Mouse (Mus musculus) neutrophil, adult 5-6 weeks (primary cell): ENCODE data around the gene Hoxb9. TPM values are rescaled to one million over a fixed set of nuclear protein-coding genes. Genes with fewer than 3 reads are reported as not detected.
A peak's percentile ranks its signal among the peaks of the same experiment; 100 is the strongest.

Source experiments
- ATAC-seq: fragments of 151-379, 151-347 bp; 2 replicates; pipeline ENCODE4 v1.8.0; 2017; ENCODE audit warnings: mild to moderate bottlenecking, moderate TSS enrichment; ENCODE audit not compliant: insufficient number of reproducible peaks, poor library complexity, low FRiP score, severe bottlenecking; ENCODE audit errors: extremely low read depth
- total RNA-seq: library from RNA; stranded (forward); fragments of 200-1000 nt; gene quantifications from 2 replicates; pipeline ENCODE4 v1.2.3, GENCODE M21; 2017

Hoxb9 gene
- total RNA-seq, 1 experiment from 2014 or later = not detected

DNA sequence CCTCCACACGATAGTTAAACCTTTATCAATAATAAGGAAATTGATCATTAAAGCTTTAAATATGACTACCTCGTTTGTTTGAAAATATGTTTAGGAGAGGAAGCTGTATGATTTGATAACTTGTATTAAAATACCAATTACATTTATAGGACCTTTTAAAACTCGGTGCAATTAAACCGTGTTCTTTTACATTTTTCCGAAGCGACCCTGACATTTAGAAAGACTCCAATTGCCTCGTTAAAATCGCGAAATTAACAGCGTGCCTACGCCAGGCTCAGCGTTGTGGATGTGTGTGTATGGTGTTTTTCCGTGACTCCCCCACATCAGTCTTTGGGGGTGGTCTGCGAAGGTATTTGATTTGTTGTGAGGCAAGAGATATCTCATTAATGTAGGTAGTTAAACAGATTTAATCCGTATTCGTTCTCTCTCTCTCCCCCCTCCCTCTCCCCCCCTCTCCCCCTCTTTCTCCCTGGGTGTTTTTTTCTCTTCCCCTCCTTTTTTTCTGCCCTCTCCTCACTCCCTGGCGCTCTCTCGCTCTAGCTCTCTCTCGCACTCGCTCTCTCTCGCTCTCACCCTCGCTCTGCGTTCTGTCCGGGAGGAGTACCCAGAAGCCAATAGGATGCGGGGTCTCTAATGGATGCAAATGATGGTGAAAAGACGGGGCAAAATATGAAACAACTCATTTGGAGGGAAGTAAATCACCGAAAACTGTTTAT lies 10.8 kb downstream of the Hoxb9 start, which contains the start of gene Hoxb8:
TSS of gene Hoxb8 (plus strand) at position 51 of the 716 bp plus-strand sequence.
- no peak for ATAC-seq

DNA sequence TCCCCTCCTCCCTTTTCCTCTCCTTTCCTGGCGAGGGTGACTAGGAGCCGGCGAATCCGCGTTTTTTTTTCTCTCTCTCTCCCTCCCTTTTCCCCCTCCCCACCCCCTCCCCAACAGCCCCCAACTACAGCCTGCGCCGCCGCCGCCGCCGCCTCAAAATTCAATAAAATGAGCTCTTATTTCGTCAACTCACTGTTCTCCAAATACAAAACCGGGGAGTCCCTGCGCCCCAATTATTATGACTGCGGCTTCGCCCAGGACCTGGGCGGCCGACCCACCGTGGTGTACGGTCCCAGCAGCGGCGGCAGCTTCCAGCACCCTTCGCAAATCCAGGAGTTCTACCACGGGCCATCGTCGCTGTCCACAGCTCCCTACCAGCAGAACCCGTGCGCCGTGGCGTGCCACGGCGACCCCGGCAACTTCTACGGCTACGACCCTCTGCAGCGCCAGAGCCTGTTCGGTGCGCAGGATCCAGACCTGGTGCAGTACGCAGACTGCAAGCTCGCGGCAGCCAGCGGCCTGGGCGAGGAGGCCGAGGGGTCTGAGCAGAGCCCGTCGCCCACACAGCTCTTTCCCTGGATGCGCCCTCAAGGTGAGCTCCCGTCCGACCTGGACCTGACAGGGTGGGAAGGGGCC lies 11.7 kb downstream of the Hoxb9 start:
- no peak for ATAC-seq

GRCm38 (mm10) chr11:96284041-96284749 lies 12.9 kb downstream of the Hoxb9 start:
- ATAC-seq = peak; percentile 40; the same call in 1 of the 2 replicates

DNA sequence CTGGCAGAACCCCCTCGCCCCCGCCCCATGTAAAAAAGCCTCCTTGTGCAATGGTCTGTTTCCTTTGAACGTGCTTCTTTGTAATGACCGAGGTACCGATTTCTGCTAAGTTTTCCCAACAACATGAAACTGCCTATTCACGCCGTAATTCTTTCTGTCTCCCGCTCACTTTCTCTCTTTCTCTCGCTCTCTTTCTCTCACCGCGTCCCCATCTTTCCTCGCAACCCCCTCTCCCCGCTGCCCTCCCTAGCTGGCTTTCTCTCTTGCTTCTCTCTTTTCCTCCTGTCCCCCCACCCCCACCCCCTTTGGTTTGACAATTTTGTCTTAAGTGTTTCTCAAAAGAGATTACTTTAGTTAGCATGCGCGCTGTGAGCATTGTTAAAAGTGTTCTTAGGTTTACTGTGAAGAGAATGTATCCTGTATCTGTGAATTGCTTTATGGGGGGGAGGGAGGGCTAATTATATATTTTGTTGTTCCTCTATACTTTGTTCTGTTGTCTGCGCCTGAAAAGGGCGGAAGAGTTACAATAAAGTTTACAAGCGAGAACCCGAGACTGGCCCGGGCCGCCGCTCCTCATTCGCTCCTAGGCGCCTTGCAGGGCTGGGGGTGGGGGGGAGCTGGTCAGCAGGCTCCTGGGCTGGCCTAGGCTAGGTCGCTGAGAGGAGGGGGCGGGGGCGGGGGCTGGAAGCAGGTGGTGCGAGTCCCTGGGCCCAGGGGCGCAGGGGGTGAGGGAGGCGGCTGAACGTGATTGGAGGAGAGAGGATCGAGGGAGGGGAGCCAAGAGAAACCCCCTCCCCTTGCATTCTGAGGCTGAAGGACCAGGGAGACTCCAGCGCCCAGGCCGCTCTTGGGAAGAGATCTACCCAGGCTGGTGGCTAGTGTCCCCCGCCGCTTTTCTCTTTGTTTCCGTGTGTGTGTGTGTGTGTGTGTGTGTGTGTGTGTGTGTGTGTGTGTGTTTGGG lies 13.8 kb downstream of the Hoxb9 start:
- ATAC-seq = no peak

- ATAC-seq = no peak
Measured at GRCm38 (mm10) chr11:96285771-96286738, 14.8 kb downstream of the Hoxb9 start, which contains the start of gene Hoxb7. Hoxb7 (plus strand) TSS chr11:96286623.

GRCm38 (mm10) chr11:96286739-96287385 lies 15.6 kb downstream of the Hoxb9 start:
- ATAC-seq = no peak

DNA sequence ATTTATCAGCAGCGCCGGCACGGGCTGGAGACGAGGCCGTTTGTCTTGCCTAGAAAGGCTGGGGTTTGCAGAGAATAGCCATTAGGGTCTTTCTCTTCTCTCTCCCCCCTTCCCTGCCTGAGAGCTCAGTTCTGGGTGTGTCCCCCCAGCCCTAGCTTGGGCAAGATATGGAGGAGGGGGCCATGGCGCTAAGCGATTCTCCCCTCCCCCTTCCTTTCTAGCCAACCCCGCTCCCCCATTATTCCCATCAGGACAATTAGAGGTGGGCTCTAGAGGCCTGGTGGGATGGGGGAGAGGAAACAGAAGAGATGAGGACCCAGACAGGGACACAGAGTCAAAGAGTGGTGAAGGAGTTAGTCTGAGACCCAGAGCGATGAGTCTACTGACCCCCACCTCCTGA lies 16.2 kb downstream of the Hoxb9 start:
- ATAC-seq = no peak

DNA sequence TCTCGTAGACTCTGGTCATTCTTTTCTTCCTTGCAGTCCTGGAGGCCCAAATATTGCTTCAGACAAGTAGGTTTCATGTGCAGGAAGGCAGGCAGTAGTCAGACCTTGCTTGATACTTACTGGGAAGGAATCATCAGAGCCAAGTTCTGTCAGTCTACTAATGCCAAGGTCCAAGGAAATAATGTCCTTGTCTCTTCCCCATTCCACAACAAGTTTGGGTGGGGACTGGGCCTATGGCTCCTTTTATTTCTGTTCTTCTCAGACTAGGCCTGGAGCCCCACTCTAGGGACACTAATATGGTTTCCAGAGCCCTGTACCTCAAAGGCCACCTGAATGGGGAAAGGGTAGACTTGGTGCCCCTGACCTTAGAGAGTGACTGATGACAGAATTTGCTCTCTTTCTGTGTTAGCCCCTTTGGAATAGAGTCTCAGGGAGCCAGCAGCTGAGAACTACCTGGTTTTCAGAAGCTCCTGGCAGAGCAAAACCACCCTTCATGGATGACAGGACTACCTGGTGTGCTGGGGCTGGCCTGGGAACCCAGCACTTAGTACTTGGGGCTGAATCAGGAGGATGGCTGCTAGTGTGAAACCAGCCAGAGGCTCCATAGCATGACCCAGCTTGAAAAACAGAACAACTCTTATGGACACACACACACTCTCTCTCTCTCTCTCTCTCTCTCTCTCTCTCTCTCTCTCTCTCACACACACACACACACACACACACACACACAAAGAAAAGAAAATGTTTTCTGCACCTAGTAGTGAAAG lies 17.4 kb downstream of the Hoxb9 start:
- ATAC-seq = no peak

DNA sequence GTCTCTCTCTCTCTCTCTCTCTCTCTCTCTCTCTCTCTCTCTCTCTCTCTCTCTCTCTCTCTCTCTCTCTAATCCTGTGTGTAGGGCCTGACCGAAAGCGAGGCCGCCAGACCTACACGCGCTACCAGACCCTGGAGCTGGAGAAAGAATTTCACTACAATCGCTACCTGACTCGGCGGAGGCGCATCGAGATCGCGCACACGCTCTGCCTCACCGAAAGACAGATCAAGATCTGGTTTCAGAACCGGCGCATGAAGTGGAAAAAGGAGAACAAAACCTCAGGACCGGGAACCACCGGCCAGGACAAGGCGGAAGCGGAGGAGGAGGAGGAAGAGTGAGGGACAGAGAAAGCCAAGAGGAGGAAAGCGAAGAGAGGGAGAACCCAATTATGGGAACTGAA lies 18.0 kb downstream of the Hoxb9 start:
- no peak for ATAC-seq

- no peak for ATAC-seq
Measured at GRCm38 (mm10) chr11:96289837-96290236, 18.6 kb downstream of the Hoxb9 start.

- ATAC-seq = no peak
Measured at GRCm38 (mm10) chr11:96290705-96291355, 19.6 kb downstream of the Hoxb9 start.

DNA sequence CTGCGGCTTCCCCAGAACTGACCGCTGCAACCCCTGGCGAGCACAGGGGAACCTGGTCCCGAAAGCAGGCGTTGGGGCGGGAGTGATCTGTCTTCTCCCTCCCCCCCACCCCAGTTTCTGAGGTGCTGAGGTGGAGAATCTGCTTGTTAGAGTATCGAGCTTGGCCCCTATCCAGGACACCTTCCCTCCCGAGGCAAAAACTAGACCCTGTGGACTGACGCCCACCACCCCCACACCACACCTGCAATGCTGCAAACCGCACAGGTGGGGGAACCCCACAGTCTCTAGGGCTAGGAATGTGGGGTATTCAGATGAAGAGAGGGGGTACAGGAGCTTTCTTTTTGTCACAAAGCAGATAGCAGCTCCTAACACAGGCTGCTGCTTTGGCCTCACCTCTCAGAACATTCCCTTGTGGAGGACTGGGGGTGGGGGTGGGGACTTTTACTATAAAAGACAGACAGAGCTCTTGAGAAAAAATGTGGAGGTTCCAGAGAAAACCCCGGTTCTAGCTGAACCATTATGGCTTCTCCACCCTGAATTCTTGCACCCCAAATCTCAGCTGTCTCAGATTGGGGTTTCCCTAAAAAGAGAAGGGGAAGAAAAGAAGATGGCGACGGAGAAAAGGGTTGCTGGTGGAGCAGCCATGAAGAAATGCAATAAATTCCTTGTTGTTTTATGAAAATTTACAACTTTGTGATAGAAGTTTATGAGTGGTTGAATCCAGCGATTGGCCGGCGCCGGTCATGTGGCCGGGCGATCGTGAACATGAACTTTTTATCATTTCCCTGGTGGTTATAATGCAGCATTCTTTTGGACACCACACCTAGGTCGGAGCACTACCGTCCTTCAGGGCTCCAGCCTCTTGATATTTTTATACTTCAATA lies 20.7 kb downstream of the Hoxb9 start, which contains the start of gene Hoxb6:
TSS of gene Hoxb6 (plus strand) at position 796 of the 884 bp plus-strand sequence.
- no peak for ATAC-seq

DNA sequence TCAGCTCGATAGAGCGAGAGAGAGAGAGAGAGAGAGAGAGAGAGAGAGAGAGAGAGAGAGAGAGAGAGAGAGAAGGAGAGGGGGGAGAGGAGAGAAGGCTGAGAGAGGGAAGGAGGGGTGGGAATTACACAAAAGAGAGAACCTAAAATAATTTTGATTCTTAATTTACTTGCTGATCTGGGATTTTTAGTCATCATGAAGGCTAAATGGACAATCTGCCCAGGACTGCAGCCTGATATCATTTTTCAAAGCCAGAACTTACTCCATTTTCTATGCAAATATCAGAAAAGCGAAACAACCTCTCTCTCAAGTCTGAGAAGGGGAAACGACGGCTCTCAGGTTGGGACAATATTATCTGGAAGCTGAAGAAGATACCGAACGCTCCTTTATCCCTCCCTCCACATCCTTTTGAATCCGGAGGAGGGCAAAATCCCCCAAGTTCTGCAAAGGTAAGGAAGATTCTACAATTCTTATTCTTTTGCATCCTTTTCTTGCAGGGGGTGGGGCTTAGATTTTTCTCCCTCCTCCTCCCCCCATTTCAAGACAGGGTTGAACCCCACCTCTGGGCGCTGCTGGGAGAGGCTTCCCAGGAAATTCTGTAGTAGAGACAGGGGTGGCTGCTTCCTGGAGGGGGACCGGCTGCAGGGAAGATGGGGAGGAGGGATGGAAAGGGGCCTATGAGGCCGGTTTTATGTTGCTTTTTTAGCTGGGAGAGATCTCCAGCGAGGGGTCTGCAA lies 21.5 kb downstream of the Hoxb9 start:
- ATAC-seq = no peak

- ATAC-seq = no peak
Measured at GRCm38 (mm10) chr11:96293302-96293921, 22.2 kb downstream of the Hoxb9 start.
